Mouse (Mus musculus) forebrain, embryonic 16.5 days (tissue): ENCODE data around the gene 1700029F12Rik. TPM values are rescaled to one million over a fixed set of nuclear protein-coding genes. Genes with fewer than 3 reads are reported as not detected.

ENCODE experiments used
- ATAC-seq: fragments of 200-750 bp; cut with Nextera tagmentation; 2 replicates; pipeline ENCODE4 v1.8.0; 2017; ENCODE audit warnings: mild to moderate bottlenecking, moderate library complexity
- H3K27ac ChIP-seq: fragments of 300-500 bp; sonication (generic); 2 replicates; pipeline ENCODE4 v1.5.1; 2014; ENCODE audit warnings: low read length, control low read depth
- H3K27me3 ChIP-seq: fragments of 300-500 bp; sonication (generic); replicated peaks from 2 replicates; pipeline ENCODE4 v1.6.1; 2014; ENCODE audit warnings: low read length; ENCODE audit not compliant: control insufficient read depth, insufficient read depth
- H3K36me3 ChIP-seq: fragments of 300-500 bp; sonication (generic); 2 replicates; pipeline ENCODE4 v1.6.1; 2014; ENCODE audit not compliant: control insufficient read depth, insufficient read depth
- H3K4me1 ChIP-seq: fragments of 300-500 bp; sonication (generic); replicated peaks from 2 replicates; pipeline ENCODE4 v1.6.1; 2014; ENCODE audit warnings: low read length; ENCODE audit not compliant: control insufficient read depth, insufficient read depth
- H3K4me2 ChIP-seq: fragments of 300-500 bp; sonication (generic); 2 replicates; pipeline ENCODE4 v1.6.1; 2014; ENCODE audit warnings: mild to moderate bottlenecking, low read length, control low read depth
- H3K4me3 ChIP-seq: fragments of 300-500 bp; sonication (generic); replicated peaks from 2 replicates; pipeline ENCODE4 v1.5.1; 2014; ENCODE audit warnings: mild to moderate bottlenecking, low read length, control low read depth
- H3K9ac ChIP-seq: fragments of 300-500 bp; sonication (generic); replicated peaks from 2 replicates; pipeline ENCODE4 v1.6.1; 2014; ENCODE audit warnings: low read depth, low read length, control low read depth
- H3K9me3 ChIP-seq: fragments of 300-500 bp; sonication (generic); 2 replicates; pipeline ENCODE4 v1.6.1; 2016; ENCODE audit warnings: low read length; ENCODE audit not compliant: control insufficient read depth
- WGBS: fragments of 180-500 bp; shearing (Covaris S2); extraction: QIAGEN DNeasy Blood & Tissue Kit; methylation state at CpG from one replicate; pipeline ENCODE4 v1.1.7; 2014; 5-methylcytosine and 5-hydroxymethylcytosine counted together
- polyA plus RNA-seq: library from polyadenylated mRNA; unstranded; fragments of >200 nt; fragmentation: Nextera tagmentation; extraction: Ambion mirVana; gene quantifications from 2 replicates; pipeline ENCODE4 v1.2.1, GENCODE M21; 2015

1700029F12Rik gene
- polyA plus RNA-seq, 1 experiment from 2014 or later: not detected

GRCm38 (mm10) chr13:97053844-97054243 is 19.7 kb upstream of the 1700029F12Rik start:
- no peak for ATAC-seq
- WGBS: 56% methylated on average over 8 of the region's 8 CpGs
- Histone ChIP-seq H3K4me1 (no peaks in the 10 kb centered on the region), H3K4me3 (no peak overlapping the region), H3K9me3 (no peaks in the 10 kb centered on the region), H3K9ac (no peak overlapping the region), H3K36me3 (no peaks in the 10 kb centered on the region), H3K4me2 (no peak overlapping the region), H3K27me3 (no peaks in the 10 kb centered on the region), H3K27ac (no peak overlapping the region)

GRCm38 (mm10) chr13:97052667-97053066 is 18.5 kb upstream of the 1700029F12Rik start:
- no peaks in the 10 kb centered on the region for H3K36me3 ChIP-seq

GRCm38 (mm10) chr13:97051158-97051557 is 17.0 kb upstream of the 1700029F12Rik start:
- Histone ChIP-seq H3K4me1 (no peaks in the 10 kb centered on the region), H3K9me3 (no peaks in the 10 kb centered on the region), H3K36me3 (no peaks in the 10 kb centered on the region), H3K27ac (no peak overlapping the region), H3K4me3 (no peak overlapping the region), H3K4me2 (no peak overlapping the region), H3K9ac (no peak overlapping the region), H3K27me3 (no peaks in the 10 kb centered on the region)
- ATAC-seq: peak; percentile 40; the same call in 1 of the 2 replicates
- 38% methylated on average over 6 of the region's 6 CpGs for WGBS

More at GRCm38 (mm10) chr13:97052667-97053066, 18.5 kb upstream of the 1700029F12Rik start:
- Histone ChIP-seq H3K9ac (no peak overlapping the region), H3K4me3 (no peak overlapping the region), H3K27me3 (no peaks in the 10 kb centered on the region), H3K4me1 (no peaks in the 10 kb centered on the region), H3K9me3 (no peaks in the 10 kb centered on the region), H3K27ac (no peak overlapping the region), H3K4me2 (no peak overlapping the region)
- peak; percentile 65 for ATAC-seq
- WGBS: 13% methylated on average over 11 of the region's 11 CpGs

GRCm38 (mm10) chr13:97030075-97030474 is 4.1 kb downstream of the 1700029F12Rik start:
- no peak overlapping the region for H3K9ac ChIP-seq
- no peaks in the 10 kb centered on the region for H3K27me3 ChIP-seq
- 92% methylated on average over 13 of the region's 13 CpGs for WGBS
- H3K27ac ChIP-seq: no peak overlapping the region
- H3K9me3 ChIP-seq: no peaks in the 10 kb centered on the region
- no peaks in the 10 kb centered on the region for H3K4me1 ChIP-seq
- no peaks in the 10 kb centered on the region for H3K36me3 ChIP-seq
- H3K4me2 ChIP-seq: no peak overlapping the region
- no peak overlapping the region for H3K4me3 ChIP-seq
- ATAC-seq: no peak

GRCm38 (mm10) chr13:97021906-97022305 is 12.3 kb downstream of the 1700029F12Rik start:
- 67% methylated on average over 4 of the region's 4 CpGs for WGBS
- no peaks in the 10 kb centered on the region for H3K4me1 ChIP-seq
- ATAC-seq: no peak
- no peak overlapping the region for H3K4me2 ChIP-seq
- H3K9me3 ChIP-seq: no peaks in the 10 kb centered on the region
- no peak overlapping the region for H3K27ac ChIP-seq
- H3K36me3 ChIP-seq: no peaks in the 10 kb centered on the region
- H3K9ac ChIP-seq: no peak overlapping the region
- no peak overlapping the region for H3K4me3 ChIP-seq
- no peaks in the 10 kb centered on the region for H3K27me3 ChIP-seq

- H3K4me1 ChIP-seq: no peaks in the 10 kb centered on the region
- no peaks in the 10 kb centered on the region for H3K9me3 ChIP-seq
- H3K4me2 ChIP-seq: no peak overlapping the region
- H3K27ac ChIP-seq: no peak overlapping the region
- WGBS: 67% methylated on average over 5 of the region's 5 CpGs
- no peak for ATAC-seq
- no peak overlapping the region for H3K4me3 ChIP-seq
- no peak overlapping the region for H3K9ac ChIP-seq
- no peaks in the 10 kb centered on the region for H3K36me3 ChIP-seq
- no peaks in the 10 kb centered on the region for H3K27me3 ChIP-seq
Measured at GRCm38 (mm10) chr13:97020122-97020521, 14.0 kb downstream of the 1700029F12Rik start.

- no peaks in the 10 kb centered on the region for H3K36me3 ChIP-seq
- H3K4me1 ChIP-seq: no peaks in the 10 kb centered on the region
- no peak overlapping the region for H3K4me3 ChIP-seq
- H3K27me3 ChIP-seq: no peaks in the 10 kb centered on the region
- H3K4me2 ChIP-seq: no peak overlapping the region
- no peak overlapping the region for H3K27ac ChIP-seq
- ATAC-seq: no peak
- WGBS: 90% methylated on average over 3 of the region's 3 CpGs
- H3K9me3 ChIP-seq: no peaks in the 10 kb centered on the region
- H3K9ac ChIP-seq: no peak overlapping the region
Measured at GRCm38 (mm10) chr13:97017711-97018110, 16.5 kb downstream of the 1700029F12Rik start.

- ATAC-seq: no peak
- H3K4me1 ChIP-seq: no peaks in the 10 kb centered on the region
- H3K27ac ChIP-seq: no peak overlapping the region
- 88% methylated on average over 4 of the region's 4 CpGs for WGBS
- no peak overlapping the region for H3K4me3 ChIP-seq
- no peak overlapping the region for H3K4me2 ChIP-seq
- no peaks in the 10 kb centered on the region for H3K36me3 ChIP-seq
- no peak overlapping the region for H3K9ac ChIP-seq
- H3K27me3 ChIP-seq: no peaks in the 10 kb centered on the region
- no peaks in the 10 kb centered on the region for H3K9me3 ChIP-seq
Measured at GRCm38 (mm10) chr13:97014366-97014765, 19.8 kb downstream of the 1700029F12Rik start.

GRCm38 (mm10) chr13:97008266-97009153 is 25.7 kb downstream of the 1700029F12Rik start:
- WGBS: 1% methylated on average over 19 of the region's 19 CpGs
- H3K27me3 ChIP-seq: no peaks in the 10 kb centered on the region
- H3K36me3 ChIP-seq: no peaks in the 10 kb centered on the region
- H3K9ac ChIP-seq: peak overlapping the region; percentile 62
- H3K9me3 ChIP-seq: no peaks in the 10 kb centered on the region
- peaks cover 11% of the 10 kb centered on the region for H3K4me1 ChIP-seq
- peak overlapping the region; percentile 51 for H3K4me3 ChIP-seq
- peak; percentile 90 for ATAC-seq
- peak overlapping the region; percentile 2 for H3K27ac ChIP-seq
- H3K4me2 ChIP-seq: peak overlapping the region; percentile 91
